Mouse (Mus musculus): Measurements from ENCODE around the gene Cdc42bpg. TPM values are rescaled to one million over a fixed set of nuclear protein-coding genes. Genes with fewer than 3 reads are reported as not detected.

Cdc42bpg gene
- polyA plus RNA-seq, 1 experiment from 2014 or later: 0.71 TPM

DNA sequence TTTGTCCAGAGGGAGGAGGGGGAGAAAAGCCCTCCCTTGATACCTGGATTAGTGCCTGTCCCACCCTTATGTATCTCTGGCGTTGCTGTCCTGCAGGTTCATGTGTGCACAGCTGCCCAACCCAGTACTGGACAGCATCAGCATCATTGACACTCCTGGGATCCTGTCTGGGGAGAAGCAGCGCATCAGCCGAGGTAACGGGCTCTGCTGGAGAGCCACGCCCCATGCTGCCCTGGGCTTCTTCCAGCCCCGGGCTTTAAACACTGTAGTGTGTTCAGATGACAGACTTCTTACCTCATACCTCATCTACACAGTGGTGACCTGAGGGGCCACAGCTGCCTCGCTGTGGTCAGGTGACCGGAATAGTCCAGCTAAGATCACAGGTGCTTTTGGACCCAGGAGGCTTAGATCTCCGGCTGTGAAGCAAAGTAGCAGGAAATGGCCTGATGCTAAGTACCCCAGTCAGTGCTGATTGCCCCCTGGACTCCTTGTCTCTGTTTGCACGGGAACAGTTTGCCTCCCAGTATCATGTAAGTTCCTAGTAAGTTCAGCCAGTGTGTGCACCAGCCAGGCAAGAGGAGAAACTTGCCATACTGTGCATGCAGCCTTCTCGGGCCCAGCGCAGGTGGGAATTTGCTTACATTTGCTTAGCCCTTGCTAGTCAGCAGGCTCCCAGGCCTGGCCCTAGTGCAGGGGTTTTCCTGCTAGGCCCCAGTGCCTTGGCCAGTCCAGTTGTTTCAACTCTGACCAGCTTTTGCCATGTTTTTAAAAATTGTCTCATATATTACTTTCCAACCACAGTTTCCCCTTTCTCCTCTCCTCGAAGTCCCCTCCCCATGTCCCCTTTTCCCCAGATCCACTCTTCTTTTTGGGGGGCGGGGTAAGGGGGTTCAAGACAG, 24.9 kb upstream of the Cdc42bpg start:
- 0 out of 2 replicates have a peak overlapping the region, but pooled peaks have one; percentile 11 for H3K9ac ChIP-seq (replicated peaks; ENCODE audit: low read depth, low read length)
- H3K9me3 ChIP-seq (ENCODE audit: control insufficient read depth, low read length): no peaks in the 10 kb centered on the region
- no peak overlapping the region for H3K4me3 ChIP-seq (ENCODE audit: low read depth, low read length)
- H3K36me3 ChIP-seq (ENCODE audit: control insufficient read depth, insufficient read depth, low read length): peaks cover 37% of the 10 kb centered on the region
- H3K27me3 ChIP-seq (ENCODE audit: control insufficient read depth, insufficient read depth, low read length): no peaks in the 10 kb centered on the region
- peaks cover 24% of the 10 kb centered on the region for H3K4me1 ChIP-seq (ENCODE audit: control insufficient read depth, insufficient read depth, low read length)
- WGBS: 86% methylated on average over 14 of the region's 14 CpGs
- H3K27ac ChIP-seq (ENCODE audit: low read depth, low read length): no peak overlapping the region
- ATAC-seq (ENCODE audit: low read depth): no peak
- H3K4me2 ChIP-seq (ENCODE audit: low read depth, low read length): no peak overlapping the region

DNA sequence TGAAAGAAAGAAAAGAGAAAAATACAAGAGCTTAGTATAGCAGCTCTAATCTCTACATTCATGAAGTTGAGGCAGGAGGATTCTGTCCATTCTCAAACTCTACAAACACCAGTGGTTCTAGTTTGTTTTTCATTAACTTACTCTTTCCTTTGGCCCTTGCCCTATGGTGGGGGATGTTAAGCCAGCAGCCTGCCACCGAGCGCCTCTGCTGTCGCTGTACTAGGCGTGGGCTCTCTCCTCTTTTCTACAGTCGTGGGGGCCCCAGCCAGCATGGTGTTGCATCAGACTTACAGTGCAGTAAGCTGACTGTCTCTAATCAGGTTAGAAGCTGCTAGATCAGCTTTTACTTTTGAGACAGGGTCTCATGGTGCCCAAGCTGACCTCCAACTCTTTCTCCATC, 23.3 kb upstream of the Cdc42bpg start:
- H3K27me3 ChIP-seq (ENCODE audit: control insufficient read depth, insufficient read depth, low read length): no peaks in the 10 kb centered on the region
- no peak overlapping the region for H3K9ac ChIP-seq (replicated peaks; ENCODE audit: low read depth, low read length)
- no peak for ATAC-seq (ENCODE audit: low read depth)
- H3K4me1 ChIP-seq (ENCODE audit: control insufficient read depth, insufficient read depth, low read length): peaks cover 21% of the 10 kb centered on the region
- H3K36me3 ChIP-seq (ENCODE audit: control insufficient read depth, insufficient read depth, low read length): peaks cover 37% of the 10 kb centered on the region
- H3K9me3 ChIP-seq (ENCODE audit: control insufficient read depth, low read length): no peaks in the 10 kb centered on the region
- no peak overlapping the region for H3K27ac ChIP-seq (ENCODE audit: low read depth, low read length)
- no peak overlapping the region for H3K4me2 ChIP-seq (ENCODE audit: low read depth, low read length)
- 91% methylated on average over 5 of the region's 5 CpGs for whole genome bisulfite sequencing
- H3K4me3 ChIP-seq (ENCODE audit: low read depth, low read length): no peak overlapping the region

DNA sequence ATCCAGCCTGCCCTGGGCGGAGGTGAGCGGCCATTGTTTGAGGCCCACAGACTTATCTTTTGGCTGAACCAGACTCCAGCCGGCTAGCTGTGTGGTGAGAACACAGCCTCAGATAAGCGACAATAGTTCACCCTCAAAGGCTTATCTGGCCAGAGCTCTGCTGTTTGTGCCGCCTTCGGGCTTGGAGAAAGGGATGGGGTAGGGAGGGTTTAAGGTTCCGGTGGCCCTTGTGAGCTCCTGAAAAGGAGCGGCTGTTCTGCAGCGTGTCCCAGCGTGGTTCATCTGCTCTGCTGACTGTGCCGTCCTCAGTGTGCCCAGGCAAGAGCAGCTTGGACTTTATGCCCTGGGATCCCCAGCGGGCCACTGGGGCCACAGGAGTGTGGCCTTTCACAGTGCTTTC, 21.8 kb upstream of the Cdc42bpg start:
- H3K9ac ChIP-seq (replicated peaks; ENCODE audit: low read depth, low read length): no peak overlapping the region
- peaks cover 6% of the 10 kb centered on the region for H3K4me1 ChIP-seq (ENCODE audit: control insufficient read depth, insufficient read depth, low read length)
- ATAC-seq (ENCODE audit: low read depth): no peak
- H3K9me3 ChIP-seq (ENCODE audit: control insufficient read depth, low read length): no peaks in the 10 kb centered on the region
- H3K36me3 ChIP-seq (ENCODE audit: control insufficient read depth, insufficient read depth, low read length): peaks cover 37% of the 10 kb centered on the region
- no peak overlapping the region for H3K4me3 ChIP-seq (ENCODE audit: low read depth, low read length)
- no peak overlapping the region for H3K27ac ChIP-seq (ENCODE audit: low read depth, low read length)
- H3K27me3 ChIP-seq (ENCODE audit: control insufficient read depth, insufficient read depth, low read length): no peaks in the 10 kb centered on the region
- WGBS: 95% methylated on average over 12 of the region's 12 CpGs
- H3K4me2 ChIP-seq (ENCODE audit: low read depth, low read length): no peak overlapping the region

DNA sequence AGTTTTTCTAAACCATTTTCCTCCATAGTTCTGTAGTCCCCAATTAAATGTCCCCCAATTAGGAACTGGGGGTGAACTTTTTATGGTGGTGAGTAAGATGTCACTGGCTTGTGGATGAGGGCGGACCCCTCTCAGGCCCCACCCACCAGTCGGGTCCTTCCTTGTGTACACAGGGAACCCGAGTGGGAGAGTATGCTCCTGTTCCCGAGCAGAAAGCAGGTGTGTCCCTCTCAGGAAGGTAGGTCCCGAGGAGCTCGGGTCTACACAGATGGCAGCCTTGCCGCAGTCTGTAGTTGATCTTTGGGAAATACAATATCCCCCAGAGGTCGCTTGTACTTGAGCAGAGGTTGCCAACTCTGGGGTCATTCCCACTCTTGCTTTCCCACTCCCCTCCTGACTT, 21.0 kb upstream of the Cdc42bpg start:
- Histone ChIP-seq H3K9me3 (ENCODE audit: control insufficient read depth, low read length) (no peaks in the 10 kb centered on the region), H3K36me3 (ENCODE audit: control insufficient read depth, insufficient read depth, low read length) (peaks cover 37% of the 10 kb centered on the region), H3K4me1 (ENCODE audit: control insufficient read depth, insufficient read depth, low read length) (no peaks in the 10 kb centered on the region; the same call in 1 of the 2 replicates), H3K9ac (replicated peaks; ENCODE audit: low read depth, low read length) (no peak overlapping the region), H3K27ac (ENCODE audit: low read depth, low read length) (no peak overlapping the region), H3K4me2 (ENCODE audit: low read depth, low read length) (no peak overlapping the region), H3K4me3 (ENCODE audit: low read depth, low read length) (no peak overlapping the region), H3K27me3 (ENCODE audit: control insufficient read depth, insufficient read depth, low read length) (no peaks in the 10 kb centered on the region)
- no peak for ATAC-seq (ENCODE audit: low read depth)
- WGBS: 85% methylated on average over 8 of the region's 8 CpGs

GRCm38 (mm10) chr19:6285632-6286433, 20.4 kb upstream of the Cdc42bpg start:
- Histone ChIP-seq H3K4me3 (ENCODE audit: low read depth, low read length) (no peak overlapping the region), H3K9me3 (ENCODE audit: control insufficient read depth, low read length) (no peaks in the 10 kb centered on the region), H3K36me3 (ENCODE audit: control insufficient read depth, insufficient read depth, low read length) (peaks cover 34% of the 10 kb centered on the region), H3K4me1 (ENCODE audit: control insufficient read depth, insufficient read depth, low read length) (no peaks in the 10 kb centered on the region; the same call in 1 of the 2 replicates), H3K27ac (ENCODE audit: low read depth, low read length) (no peak overlapping the region), H3K9ac (replicated peaks; ENCODE audit: low read depth, low read length) (no peak overlapping the region), H3K27me3 (ENCODE audit: control insufficient read depth, insufficient read depth, low read length) (no peaks in the 10 kb centered on the region), H3K4me2 (ENCODE audit: low read depth, low read length) (no peak overlapping the region)
- 79% methylated on average over 7 of the region's 7 CpGs for WGBS
- no peak for ATAC-seq (ENCODE audit: low read depth)

DNA sequence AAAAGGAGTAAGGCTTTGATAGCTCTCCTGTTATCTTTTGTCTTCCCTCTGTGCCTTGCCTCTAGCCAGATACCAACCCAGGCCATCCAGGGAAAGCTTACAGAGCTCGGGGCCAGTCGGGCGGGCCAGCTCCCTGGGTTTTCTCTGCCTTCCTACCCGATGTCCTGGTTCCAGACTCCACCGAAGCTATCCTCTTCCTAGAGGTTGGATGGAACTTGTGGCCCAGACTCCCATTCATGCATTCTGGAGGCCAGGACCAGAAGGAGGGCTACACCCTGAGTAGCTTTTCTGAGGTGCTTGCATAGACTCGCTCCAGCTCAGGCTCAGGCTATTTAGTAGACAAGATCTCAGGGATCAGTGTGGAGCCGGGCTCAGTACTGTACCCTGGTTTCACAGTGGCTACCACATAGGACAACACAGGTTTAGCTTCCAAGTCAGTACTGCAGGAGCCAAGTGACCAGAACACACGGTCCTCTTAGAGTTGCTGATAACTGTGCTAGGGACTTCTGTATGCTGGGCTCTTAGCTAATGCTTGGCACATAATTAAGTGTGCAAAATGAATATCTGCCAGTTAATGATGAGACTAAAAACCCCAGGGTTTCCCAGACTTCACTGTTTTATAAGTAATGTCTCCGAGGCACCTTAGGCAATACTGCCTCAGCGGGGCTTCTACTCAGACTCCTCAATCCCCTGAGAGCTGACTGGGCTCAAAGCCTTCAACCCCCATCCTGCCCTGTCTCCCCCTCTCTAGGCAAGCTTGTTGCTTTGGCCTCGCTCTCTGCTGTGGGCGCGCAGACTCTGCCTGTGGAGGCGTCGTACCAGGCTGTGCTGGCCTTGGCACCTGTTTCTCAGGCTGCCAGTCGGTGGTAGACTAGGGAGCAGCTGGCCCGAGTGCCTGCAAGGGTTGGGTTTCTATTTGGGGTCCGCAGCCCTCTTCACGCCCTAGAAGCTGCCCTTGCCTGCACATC, 19.5 kb upstream of the Cdc42bpg start:
- peaks cover 26% of the 10 kb centered on the region for H3K36me3 ChIP-seq (ENCODE audit: control insufficient read depth, insufficient read depth, low read length)
- H3K27me3 ChIP-seq (ENCODE audit: control insufficient read depth, insufficient read depth, low read length): no peaks in the 10 kb centered on the region
- ATAC-seq (ENCODE audit: low read depth): no peak
- WGBS: 88% methylated on average over 19 of the region's 19 CpGs
- H3K4me2 ChIP-seq (ENCODE audit: low read depth, low read length): no peak overlapping the region
- no peaks in the 10 kb centered on the region; the same call in 1 of the 2 replicates for H3K4me1 ChIP-seq (ENCODE audit: control insufficient read depth, insufficient read depth, low read length)
- no peak overlapping the region for H3K9ac ChIP-seq (replicated peaks; ENCODE audit: low read depth, low read length)
- H3K27ac ChIP-seq (ENCODE audit: low read depth, low read length): no peak overlapping the region
- H3K9me3 ChIP-seq (ENCODE audit: control insufficient read depth, low read length): no peaks in the 10 kb centered on the region
- H3K4me3 ChIP-seq (ENCODE audit: low read depth, low read length): no peak overlapping the region

DNA sequence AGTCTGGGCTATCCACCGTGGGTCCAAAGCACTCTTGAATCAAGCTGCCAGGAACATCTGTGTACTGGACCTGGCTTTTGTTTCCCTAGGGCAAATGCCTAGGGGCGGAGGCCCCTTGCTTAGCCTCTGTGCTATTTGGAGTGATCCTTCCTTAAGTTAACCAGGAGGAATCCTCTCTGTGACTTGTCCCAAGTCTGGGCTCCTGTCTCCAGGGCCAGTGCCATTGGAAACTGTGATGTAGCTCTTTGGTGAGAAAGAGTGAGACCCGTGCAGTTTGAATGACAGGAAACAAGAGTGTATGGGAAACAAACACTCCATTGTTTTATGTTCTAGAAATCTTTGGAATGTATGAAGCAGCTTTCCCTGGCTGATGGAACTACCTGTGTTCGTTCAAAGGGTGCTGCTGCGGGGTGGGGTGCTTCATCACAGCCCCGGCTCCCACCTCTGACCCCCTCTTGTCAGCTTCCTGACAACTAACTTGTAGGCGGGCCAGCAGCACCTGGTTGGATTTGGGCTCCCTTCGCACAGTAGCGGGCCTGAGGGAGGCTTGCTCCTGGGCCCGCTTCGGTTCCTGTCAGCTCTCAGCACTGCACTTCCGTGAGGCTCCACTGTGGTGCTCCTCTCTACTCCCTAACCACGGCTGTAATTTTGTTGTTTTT, 17.9 kb upstream of the Cdc42bpg start:
- WGBS: 78% methylated on average over 13 of the region's 13 CpGs
- Histone ChIP-seq H3K9me3 (ENCODE audit: control insufficient read depth, low read length) (no peaks in the 10 kb centered on the region), H3K9ac (replicated peaks; ENCODE audit: low read depth, low read length) (no peak overlapping the region), H3K27me3 (ENCODE audit: control insufficient read depth, insufficient read depth, low read length) (no peaks in the 10 kb centered on the region), H3K4me1 (ENCODE audit: control insufficient read depth, insufficient read depth, low read length) (no peaks in the 10 kb centered on the region; the same call in 1 of the 2 replicates), H3K36me3 (ENCODE audit: control insufficient read depth, insufficient read depth, low read length) (peaks cover 14% of the 10 kb centered on the region; the same call in 1 of the 2 replicates), H3K4me2 (ENCODE audit: low read depth, low read length) (no peak overlapping the region), H3K27ac (ENCODE audit: low read depth, low read length) (no peak overlapping the region), H3K4me3 (ENCODE audit: low read depth, low read length) (no peak overlapping the region)
- ATAC-seq (ENCODE audit: low read depth): no peak

DNA sequence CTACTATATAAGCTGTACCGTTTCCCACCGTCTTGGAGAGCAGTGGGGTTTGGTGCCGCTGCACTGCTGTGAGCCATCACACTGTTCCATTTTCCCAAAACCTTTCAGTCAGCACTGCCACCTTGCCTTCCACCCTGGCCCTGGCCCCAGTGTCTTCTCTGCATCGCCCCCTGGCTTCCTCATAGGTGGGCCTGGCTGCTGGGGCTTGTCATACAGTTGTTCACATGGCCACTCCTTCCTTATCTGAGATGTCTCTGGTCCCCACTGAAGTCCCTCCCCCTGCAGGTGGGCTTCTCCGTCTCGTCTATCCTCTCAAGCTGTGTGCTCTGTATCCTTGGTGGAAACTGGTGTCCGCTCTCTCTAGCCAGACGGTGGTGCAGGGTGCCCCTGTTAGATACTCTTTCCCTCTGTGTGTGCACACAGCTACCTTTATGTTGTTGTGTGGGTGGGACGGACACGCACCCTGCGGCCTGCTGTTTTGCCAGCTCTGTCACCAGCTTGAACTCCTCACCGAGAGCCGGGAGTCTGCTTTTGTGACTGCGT, 16.5 kb upstream of the Cdc42bpg start:
- no peak overlapping the region for H3K4me2 ChIP-seq (ENCODE audit: low read depth, low read length)
- 95% methylated on average over 14 of the region's 14 CpGs for whole genome bisulfite sequencing
- peaks cover 8% of the 10 kb centered on the region; the same call in 1 of the 2 replicates for H3K36me3 ChIP-seq (ENCODE audit: control insufficient read depth, insufficient read depth, low read length)
- no peaks in the 10 kb centered on the region for H3K9me3 ChIP-seq (ENCODE audit: control insufficient read depth, low read length)
- H3K4me1 ChIP-seq (ENCODE audit: control insufficient read depth, insufficient read depth, low read length): no peaks in the 10 kb centered on the region; the same call in 1 of the 2 replicates
- no peak for ATAC-seq (ENCODE audit: low read depth)
- no peaks in the 10 kb centered on the region for H3K27me3 ChIP-seq (ENCODE audit: control insufficient read depth, insufficient read depth, low read length)
- no peak overlapping the region for H3K27ac ChIP-seq (ENCODE audit: low read depth, low read length)
- H3K9ac ChIP-seq (replicated peaks; ENCODE audit: low read depth, low read length): no peak overlapping the region
- no peak overlapping the region for H3K4me3 ChIP-seq (ENCODE audit: low read depth, low read length)
